Mouse (Mus musculus) cerebellum, postnatal 25 days (tissue): ENCODE results near the gene Bend4.

Experiments used
- DNase-seq, 2 experiments: peaks; one replicate each; pipeline ENCODE4 v3.0.0; 2021; ENCODE audit warnings: mixed read lengths in 2 of 2

Bend4 gene

DNA sequence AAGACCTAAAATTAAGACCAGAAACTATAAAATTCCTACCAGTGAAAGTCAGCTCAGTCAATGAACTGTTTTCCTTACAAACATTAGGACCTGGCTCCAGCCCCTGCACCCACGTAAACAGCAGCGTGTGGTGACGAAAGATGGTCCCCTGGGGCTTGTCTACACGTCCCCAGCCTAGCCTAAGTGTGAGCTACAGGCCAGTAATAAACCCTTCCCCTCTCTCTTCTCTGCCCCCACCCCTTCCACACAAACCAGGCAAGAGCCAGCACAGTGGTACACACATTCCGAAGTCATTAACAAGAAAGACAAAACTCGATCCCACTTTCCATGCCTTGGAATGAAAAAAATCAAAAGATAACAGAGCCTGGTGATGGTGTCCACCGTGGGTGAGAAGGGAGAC is 16.6 kb downstream of the Bend4 start:
- DNase-seq: no peak

DNA sequence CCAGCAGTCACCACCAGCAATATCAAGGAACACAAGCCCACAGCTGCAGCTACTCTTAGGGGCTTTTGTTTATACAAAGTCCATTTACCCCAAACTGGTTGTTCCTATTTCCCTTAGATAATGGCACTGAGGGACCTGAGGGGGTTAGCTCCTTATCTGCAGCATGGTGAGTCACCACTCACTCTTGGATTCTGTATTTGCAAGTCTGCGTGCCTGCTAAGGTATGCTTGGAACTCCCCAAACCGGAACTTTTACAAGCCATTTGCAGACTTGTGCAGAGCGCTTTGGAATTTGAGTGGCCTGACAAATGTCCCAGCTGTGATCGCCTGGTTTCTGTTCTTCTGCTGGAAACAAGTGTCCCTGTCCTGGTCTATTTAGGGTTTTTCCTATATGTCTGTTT is 17.7 kb downstream of the Bend4 start:
- no peak for DNase-seq

DNA sequence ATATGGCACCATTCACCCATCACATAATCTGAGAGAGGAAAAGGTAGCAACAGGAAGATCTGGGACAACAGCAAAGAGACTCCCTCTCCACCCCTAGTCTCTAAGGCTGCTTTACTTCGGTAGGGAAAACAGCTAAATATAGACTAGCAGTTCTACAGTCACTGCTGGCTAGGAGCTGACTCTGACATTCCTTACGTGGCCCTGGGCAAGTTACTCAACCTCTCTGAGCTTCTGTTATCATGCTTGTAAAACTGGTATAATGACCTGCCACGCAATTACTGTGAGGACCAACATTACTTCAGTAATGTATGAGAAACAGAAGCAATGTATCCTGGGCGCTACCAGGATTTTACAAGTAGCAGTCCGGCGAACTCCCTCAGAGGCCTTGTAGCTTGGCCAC is 19.7 kb downstream of the Bend4 start:
- no peak for DNase-seq

DNA sequence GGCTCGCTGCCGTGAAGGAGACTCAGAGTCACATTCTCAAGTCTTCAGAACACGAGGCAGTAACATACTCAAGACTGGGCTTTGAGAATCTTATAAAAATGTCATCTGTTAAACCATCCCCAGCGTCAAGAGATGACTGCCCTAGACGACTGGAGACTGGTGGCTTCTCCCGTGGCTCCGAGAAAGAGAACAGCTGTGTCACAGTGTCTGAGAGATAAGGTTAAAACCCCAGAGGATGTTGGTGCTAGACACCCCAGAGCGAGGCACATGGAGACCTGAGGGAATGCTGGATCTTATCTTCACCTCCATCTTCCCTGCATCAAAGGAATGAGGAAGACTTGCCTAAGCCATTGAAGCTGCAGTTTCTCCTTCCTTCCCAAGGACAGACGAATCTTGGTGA is 23.2 kb downstream of the Bend4 start:
- DNase-seq: no peak

DNA sequence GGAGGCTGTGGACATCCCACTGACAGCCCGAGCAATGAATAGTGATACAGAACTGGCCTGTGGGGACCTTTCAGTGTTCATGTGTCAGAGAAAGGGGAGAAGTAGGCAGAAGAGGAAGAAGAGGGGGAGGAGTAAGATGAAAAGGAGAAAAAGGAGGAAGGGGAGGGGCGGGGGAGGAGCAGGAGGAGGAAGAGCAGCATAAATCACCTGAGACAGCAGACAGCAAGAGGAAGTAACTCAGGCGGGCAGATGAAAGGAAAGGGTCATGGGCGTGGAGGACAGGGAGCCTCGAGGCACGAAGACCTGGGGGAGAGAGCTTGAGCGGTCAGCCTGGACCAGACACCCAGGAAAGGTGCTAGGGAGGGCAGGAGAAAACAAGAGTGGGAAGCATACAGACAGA is 23.7 kb downstream of the Bend4 start:
- no peak for DNase-seq

DNA sequence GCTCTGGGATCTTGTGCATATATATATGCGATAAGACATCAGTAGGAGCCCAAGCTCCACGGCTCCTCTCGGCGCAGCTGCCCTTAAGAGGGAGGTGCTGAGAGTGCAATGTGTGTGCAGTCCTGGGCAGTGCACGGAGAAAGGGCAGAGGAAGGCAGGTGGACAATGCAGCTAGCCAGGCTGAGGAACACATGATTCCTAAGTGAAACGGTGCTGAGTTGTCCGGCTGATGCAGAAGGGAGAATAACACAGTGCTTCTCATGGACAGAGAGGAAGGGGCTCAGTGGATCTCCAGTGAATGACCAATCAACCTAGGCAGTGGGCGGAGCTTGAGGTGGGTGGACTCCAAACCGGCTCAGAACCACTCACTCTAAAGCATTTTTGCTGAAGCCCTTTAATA is 26.5 kb downstream of the Bend4 start:
- DNase-seq: no peak

DNA sequence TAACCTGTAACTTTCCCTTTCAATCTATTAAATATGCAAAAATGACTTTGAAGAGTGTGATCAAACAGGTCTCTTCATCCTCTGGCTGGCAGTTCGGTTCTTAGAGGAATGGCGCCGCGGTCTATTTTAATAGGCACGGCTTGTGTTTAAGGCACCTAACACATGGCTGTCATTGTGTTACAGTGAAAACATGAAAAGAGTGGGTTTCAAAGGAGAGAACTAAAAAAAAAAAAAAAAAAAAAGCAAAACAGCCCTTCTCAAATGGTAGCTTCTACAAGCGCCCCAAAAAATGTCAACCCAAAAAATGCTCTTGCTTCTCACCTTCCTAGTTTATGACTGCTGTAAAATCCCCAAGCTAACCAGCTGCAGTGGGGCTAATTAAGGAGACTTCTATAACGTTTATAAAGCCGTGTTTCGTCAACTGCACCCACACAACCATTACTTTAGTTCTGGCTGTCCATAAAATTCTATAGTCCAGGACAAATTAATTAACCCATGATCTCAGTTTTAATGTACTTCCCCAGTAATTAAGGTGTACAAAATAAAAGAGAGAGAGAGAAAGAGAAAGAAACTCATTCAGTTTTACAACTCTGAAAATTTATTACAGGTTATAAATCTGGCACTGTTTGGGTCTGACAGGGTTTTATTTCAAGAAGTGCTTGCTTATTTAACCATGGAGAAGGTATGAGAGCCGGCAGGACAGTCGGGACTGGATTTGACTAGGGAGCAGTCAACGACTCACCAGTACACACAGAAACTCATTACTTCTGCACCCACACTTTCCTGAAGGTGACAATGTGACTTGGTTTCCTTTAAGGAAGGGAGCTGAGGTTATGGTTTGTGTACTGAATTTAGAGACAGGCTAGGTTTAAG is 27.3 kb downstream of the Bend4 start:
- DNase-seq: no peak

DNA sequence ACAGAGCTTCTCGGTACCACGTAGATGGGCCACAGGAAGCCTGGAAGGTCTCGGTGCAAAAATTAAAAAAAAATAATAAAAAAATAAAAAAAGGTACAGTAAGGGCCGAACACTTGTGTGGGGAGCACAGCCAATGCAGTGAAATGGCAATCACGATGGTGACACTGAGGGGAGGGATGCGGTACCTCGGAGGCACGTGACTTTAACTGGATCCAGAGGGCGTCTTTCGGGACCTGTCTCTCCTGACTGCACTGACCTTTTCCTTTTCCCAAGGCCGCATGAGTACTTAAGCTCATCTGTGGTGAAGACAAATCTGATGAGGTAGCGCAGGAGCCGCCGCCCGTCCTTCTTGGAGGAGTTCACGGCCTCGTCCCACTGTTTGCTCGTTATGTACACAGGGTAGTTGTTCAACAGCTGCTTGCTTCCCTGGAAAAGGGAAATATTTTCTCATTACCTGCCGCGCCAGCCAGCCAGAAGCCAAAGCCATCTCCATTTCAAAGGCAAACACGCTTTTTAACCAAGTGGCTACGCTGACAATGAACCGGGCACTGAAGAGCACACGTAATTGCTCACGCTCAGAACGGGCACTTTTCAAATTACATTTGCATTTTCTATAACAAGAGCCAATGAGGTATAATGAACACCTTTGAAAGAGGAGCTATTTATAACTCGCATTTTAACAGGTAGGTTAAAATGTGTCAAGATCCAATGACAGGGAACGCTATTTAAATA is 28.1 kb downstream of the Bend4 start:
- DNase-seq: no peak

DNA sequence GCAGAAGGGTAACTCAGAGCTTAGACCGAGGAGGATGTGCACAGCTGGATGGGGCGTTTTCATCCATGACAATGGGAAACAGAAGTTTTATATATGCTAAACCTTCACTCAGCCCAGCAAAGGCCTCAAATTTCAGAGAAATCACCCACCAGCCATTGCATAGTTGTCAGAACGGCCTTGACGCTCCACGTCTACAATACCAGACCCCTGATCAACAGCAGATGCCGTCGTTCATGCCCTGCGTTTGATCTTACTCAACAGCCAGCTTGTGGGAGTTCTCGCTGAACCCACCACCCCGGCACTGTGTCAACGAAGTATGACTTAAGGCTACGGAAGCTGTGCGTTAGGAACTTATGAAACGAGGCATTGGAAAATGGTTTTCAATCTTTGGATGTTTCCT is 30.9 kb downstream of the Bend4 start:
- no peak for DNase-seq

DNA sequence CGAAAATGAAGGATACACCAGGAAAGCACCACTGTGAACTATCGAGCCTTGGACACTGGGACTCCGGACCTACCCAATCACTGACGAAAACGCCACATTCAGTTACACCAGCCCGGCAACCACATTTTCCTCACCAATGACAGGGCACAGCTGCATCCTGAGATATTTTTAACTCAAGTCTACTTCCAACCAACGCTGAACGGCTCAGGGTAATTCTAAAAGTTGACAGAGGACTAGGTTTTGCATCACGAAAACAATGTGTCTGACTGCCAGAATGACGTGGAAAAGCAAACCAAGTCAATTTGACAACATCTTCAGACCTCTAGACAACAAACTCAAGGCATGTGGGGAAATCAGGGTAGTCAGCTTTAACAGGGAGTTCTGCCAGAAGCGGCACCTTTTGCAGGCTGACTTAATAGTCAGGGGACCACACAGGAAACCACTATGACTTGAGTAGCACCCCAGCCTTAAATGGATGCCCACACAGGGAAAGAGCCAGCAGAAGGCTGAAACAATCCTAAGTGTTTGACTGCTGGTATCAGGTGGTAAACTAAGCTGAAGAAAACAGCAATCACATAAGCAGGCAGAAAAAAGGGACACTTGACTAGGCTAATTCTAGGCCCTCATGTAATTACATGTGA is 32.8 kb downstream of the Bend4 start:
- DNase-seq: no peak

DNA sequence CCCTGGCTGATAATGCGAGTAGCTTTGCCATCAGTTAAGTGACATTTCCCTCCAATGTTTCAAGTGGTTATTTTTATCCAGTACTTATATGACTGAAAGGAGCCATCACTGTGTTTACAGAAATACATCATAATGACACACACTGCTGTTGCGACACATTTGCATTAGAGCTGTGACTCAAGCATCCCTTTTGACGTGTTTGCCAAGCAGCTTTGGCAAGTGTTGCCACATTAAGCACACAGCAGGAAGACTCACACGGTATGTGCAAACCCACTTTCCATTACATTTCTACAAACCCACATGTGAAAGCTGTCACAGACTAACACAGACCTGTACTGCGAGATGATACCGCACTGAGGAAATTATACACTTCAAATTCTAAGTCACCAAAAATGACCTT is 34.2 kb downstream of the Bend4 start:
- DNase-seq: no peak

DNA sequence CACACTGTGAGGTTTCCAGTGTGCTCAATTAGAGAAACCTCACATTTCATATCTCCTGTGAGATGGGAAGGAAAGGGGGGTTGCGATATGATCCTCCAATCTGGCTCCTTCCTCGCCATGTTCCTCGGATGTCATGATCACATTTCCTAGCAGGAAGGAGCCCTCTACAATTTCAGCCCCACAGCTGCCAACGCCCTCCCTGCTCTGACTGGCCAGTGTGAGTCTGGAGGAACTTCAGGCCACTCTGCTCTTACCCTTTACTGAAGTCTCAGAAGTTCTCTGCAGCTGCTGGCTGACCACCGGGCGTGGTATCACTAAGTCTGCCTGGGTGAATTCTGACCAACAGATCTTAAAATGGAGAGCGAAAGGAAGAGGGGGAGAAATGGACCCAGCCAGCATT is 45.6 kb downstream of the Bend4 start:
- DNase-seq: no peak

DNA sequence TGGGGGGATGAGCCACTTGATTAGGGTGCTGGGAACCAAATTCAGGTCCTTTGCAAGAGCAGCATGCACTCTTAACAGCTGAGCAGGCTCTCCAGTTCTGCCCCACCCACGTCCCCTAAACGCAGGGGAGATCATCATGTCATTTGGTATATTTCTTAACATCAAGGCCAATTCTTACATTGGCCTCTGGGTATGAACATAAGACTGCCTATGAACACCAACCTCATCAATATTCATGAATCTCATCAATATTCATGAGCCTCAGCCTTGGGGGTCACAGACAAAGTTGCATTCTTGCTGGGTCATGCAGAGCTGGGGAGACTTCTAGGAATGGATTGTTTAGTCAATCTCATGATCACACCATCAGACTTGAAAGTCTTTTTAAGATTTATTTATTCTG is 46.4 kb downstream of the Bend4 start:
- DNase-seq: no peak

DNA sequence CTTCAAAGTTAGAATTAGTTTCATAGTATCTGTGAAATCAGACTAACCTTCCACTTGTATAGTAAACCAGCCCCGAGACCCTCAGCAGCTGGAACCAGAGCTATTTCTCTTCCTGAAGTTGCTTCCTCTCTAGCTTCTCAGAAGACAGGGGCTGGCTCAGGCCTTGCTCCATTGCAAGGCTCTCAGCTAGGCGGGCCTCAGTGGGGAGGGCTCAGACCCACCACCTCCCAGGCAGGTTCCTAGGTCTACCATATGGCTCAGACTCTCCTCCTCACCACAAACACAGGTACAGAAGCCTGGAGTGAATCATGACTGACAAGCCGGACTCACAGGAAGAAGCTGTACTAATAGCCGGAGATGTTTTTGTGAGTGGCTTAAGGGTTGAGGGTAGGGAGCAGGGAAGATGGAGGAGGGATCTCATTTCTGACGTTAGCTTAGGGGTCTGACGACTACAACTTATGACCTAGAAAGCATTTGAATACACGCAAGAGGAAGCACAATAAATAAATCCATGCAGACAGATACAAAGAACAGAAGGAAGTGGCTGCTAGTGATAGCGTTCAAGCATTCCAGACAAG is 51.0 kb downstream of the Bend4 start:
- no peak for DNase-seq

DNA sequence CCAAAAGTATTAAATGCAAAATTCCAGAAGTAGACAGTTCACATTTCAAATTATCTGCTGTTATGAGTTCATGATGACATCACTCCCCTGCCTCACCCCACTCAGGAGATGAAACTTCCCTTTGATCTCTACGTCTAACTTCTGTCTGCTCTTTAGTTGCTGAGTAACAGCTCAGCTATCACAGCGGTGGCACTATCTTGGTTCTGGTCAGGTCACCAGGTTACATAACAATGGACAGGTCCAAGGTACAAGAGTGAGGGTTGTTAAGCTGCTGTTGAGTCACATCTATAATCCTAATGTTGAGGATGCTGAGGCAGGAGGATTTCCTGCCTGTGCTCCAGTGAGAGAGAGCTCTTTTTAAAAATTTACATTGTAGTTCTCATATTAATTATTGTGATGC is 65.2 kb downstream of the Bend4 start:
- DNase-seq: no peak

DNA sequence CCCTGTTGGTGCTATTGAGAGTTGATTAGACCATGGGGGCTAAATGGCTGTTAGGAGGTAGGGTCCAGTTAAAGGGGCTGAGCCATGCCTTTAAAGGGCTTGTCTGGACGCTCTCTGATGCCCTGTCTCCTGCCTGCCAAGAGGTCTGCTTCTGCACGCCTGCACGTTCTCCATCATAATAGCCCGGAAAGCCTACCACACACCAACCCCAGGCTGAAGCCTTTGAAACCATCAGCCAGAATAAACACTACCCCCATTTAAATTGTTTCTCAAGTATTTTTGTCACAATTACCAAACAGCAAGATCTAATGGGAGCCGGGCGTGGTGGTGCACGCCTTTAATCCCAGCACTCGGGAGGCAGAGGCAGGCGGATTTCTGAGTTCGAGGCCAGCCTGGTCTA is 65.8 kb downstream of the Bend4 start:
- no peak for DNase-seq

DNA sequence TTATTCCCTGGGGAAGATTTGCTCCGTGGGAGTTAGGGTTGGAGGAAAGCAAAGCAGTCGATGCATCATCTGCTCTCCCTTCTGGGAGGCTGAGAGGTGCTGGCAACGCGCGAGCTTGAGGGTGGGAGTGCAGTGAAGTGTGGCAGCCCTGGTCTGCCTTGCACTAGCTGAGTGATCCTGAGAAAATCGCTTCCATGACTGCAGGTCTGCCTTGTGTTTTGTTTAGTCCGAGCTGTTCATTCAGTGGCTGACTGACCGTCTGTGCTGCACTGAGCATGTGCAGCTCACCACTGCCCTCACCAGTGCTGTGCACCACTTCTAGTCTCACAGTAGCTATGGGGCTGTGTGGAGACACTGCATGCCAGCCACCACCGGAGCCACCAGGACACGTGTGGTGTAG is 79.2 kb downstream of the Bend4 start:
- no peak for DNase-seq

DNA sequence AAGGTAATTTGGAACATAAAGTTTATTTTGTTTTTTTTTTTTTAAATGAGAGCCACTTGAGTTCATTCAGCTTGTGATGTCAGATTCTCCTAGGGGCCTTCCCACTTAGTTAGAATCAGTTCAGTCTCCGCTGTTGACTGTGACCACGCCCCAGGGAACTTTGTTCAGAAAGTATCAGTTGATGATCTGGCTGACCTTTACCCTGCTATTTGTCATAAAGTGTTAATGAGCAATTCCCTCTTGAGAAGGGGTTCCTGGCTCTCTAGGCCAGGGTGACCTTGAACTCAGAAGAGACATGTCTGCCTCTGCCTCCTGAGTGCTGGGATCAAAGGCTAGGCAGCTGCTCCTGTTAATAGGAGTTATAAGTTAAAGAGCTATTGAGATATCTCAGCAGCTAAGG is 81.0 kb downstream of the Bend4 start:
- DNase-seq: no peak
